Mouse (Mus musculus): ENCODE data around the gene Rab3a.

- TF ChIP-seq GATA1 (IDR thresholded peaks at IDR 0.05; ENCODE audit: borderline replicate concordance, low read length) (no peak), FLI1 (IDR thresholded peaks at IDR 0.05; ENCODE audit: low read length) (no peak)
Measured at GRCm38 (mm10) chr8:70790846-70791245, 36.4 kb downstream of the Rab3a start.
